ENCODE assay signal across 14 mouse cellular contexts in genomic region chr5:31110781-31111180, GRCm38 (mm10). TPM values are rescaled to one million over a fixed set of nuclear protein-coding genes. Genes with fewer than 3 reads are reported as not detected.
DNase-seq lines count a peak whose midpoint lies in the region; ATAC-seq and TF ChIP-seq lines count a peak whose summit lies in the region.
"Had no signal": no experiment of that assay in that cellular context is flagged by ENCODE, and none has a peak within 500 bp of the region (broad histone marks: within the 10 kb centered on the region; RNA-seq: fewer than 3 reads in every experiment).

No protein-coding gene starts in this region.

- H3K36me3 ChIP-seq in heart, postnatal 0 days (replicated peaks; ENCODE audit: control insufficient read depth, insufficient read depth, low read length) = no peaks in the 10 kb centered on the region

- TF ChIP-seq CTCF in heart, postnatal 0 days (IDR thresholded peaks at IDR 0.05; ENCODE audit: low read depth) = peak; percentile 55

- H3K4me1 ChIP-seq in heart, postnatal 0 days (ENCODE audit: control insufficient read depth, insufficient read depth) = no peaks in the 10 kb centered on the region

- intact Hi-C loops in heart, postnatal 25 days (cut with DNase I) = loop anchor here (2.0 kb wide), 1 partner anchor 56 kb away; the partner anchor contains the start of gene Cad

- no peak overlapping the region for H3K4me3 ChIP-seq in heart, postnatal 0 days (ENCODE audit: low read depth, low read length)

- no peak for DNase-seq in heart, postnatal 0 days (ENCODE audit: low spot score)
- no peak for DNase-seq in heart, postnatal 25 days (ENCODE audit: low spot score)
- DNase-seq in lung, postnatal 36 days = peak; percentile 26
- no peak for DNase-seq in lung, postnatal 14 days
- DNase-seq in R1 (ENCODE audit: low read depth, low spot score) = peak; percentile 59
- peak; percentile 31 for DNase-seq in retina, postnatal 1 day
- DNase-seq in urinary bladder, postnatal 4 days (ENCODE audit: low spot score in 2 of 2) = no peak
- DNase-seq in yolk sac, embryonic 10.5 days (ENCODE audit: low spot score) = no peak

- no peak overlapping the region for H3K27ac ChIP-seq in heart, postnatal 0 days (ENCODE audit: low read depth)

- H3K9ac ChIP-seq in heart, postnatal 0 days (replicated peaks; ENCODE audit: low read depth, low read length) = no peak overlapping the region

- no peak for ATAC-seq in heart, postnatal 0 days (ENCODE audit: insufficient read depth, low read depth)

- no peak overlapping the region for H3K4me2 ChIP-seq in heart, postnatal 0 days (ENCODE audit: low read depth, low read length)

- H3K9me3 ChIP-seq in heart, postnatal 0 days (replicated peaks; ENCODE audit: control insufficient read depth, low read length) = no peaks in the 10 kb centered on the region

- TF ChIP-seq EP300 in heart, postnatal 0 days (IDR thresholded peaks at IDR 0.05; ENCODE audit: low read depth) = no peak

- no peaks in the 10 kb centered on the region for H3K27me3 ChIP-seq in heart, postnatal 0 days (ENCODE audit: control insufficient read depth, insufficient read depth, low read length)

- WGBS in heart, postnatal 0 days = 18% methylated on average over 7 of the region's 7 CpGs

RNA-seq across cellular contexts. Expression of gene Slc30a3, which starts 2.7 kb away (rescaled TPM):
- total RNA-seq in heart, postnatal 0 days (2014; rRNA removed; ENCODE audit: low replicate concordance) = not detected in 2 replicates
- polyA plus RNA-seq in heart, postnatal 0 days (2015; fragmentation: Nextera tagmentation; extraction: Ambion mirVana) = 0.08 and 0.18 TPM in 2 replicates
- not detected for total RNA-seq in heart, postnatal 25 days (2021)

RNA-seq across cellular contexts. Expression of gene Dnajc5g, which starts 4.7 kb away (rescaled TPM):
- total RNA-seq in heart, postnatal 0 days (2014; rRNA removed; ENCODE audit: low replicate concordance) = not detected in 2 replicates
- polyA plus RNA-seq in heart, postnatal 0 days (2015; fragmentation: Nextera tagmentation; extraction: Ambion mirVana) = not detected in 2 replicates
- total RNA-seq in heart, postnatal 25 days (2021) = not detected
- total RNA-seq: left cerebral cortex, postnatal 14 days had no signal
- polyA plus RNA-seq: embryonic facial prominence, embryonic 14.5 days; heart, embryonic 14.5 days; intestine, embryonic 14.5 days; lung, embryonic 16.5 days; neural tube, embryonic 11.5 days had no signal

RNA-seq across cellular contexts. Expression of gene Trim54, which starts 5.7 kb away (rescaled TPM):
- 4.2 and 8.8 TPM in 2 replicates for total RNA-seq in heart, postnatal 0 days (2014; rRNA removed; ENCODE audit: low replicate concordance)
- polyA plus RNA-seq in heart, postnatal 0 days (2015; fragmentation: Nextera tagmentation; extraction: Ambion mirVana) = 16.4 and 16.5 TPM in 2 replicates
- 100 to 1,000 TPM; 183 to 212 TPM for total RNA-seq in heart, postnatal 25 days (2021)
- polyA plus RNA-seq: intestine, embryonic 14.5 days had no signal

RNA-seq across cellular contexts. Expression of gene Ucn, which starts 27.8 kb away (rescaled TPM):
- total RNA-seq in heart, postnatal 0 days (2014; rRNA removed; ENCODE audit: low replicate concordance) = not detected in 2 replicates
- not detected in 2 replicates for polyA plus RNA-seq in heart, postnatal 0 days (2015; fragmentation: Nextera tagmentation; extraction: Ambion mirVana)
- not detected for total RNA-seq in heart, postnatal 25 days (2021)
- polyA plus RNA-seq: heart, embryonic 14.5 days; intestine, embryonic 14.5 days; lung, embryonic 16.5 days; neural tube, embryonic 11.5 days had no signal

RNA-seq across cellular contexts. Expression of gene Mpv17, which starts 43.3 kb away (rescaled TPM):
- total RNA-seq in heart, postnatal 0 days (2014; rRNA removed; ENCODE audit: low replicate concordance) = 157 and 202 TPM in 2 replicates
- polyA plus RNA-seq in heart, postnatal 0 days (2015; fragmentation: Nextera tagmentation; extraction: Ambion mirVana) = 80.1 and 83.0 TPM in 2 replicates
- total RNA-seq in heart, postnatal 25 days (2021) = 10 to 100 TPM; 55.1 to 55.5 TPM

Comparison
In these comparisons a context has a peak if more than half of its experiments do, and no peak if none do; other contexts are left out.
1. DNase-seq: peak in lung, postnatal 36 days (single experiment), R1 (single experiment) and retina, postnatal 1 day (single experiment); none in heart, postnatal 0 days (single experiment), heart, postnatal 25 days (single experiment), lung, postnatal 14 days (single experiment), urinary bladder, postnatal 4 days (0 of 2) and yolk sac, embryonic 10.5 days (single experiment).
2. RNA of gene Trim54, which starts 5.7 kb away (total RNA-seq): 183 to 212 TPM in heart, postnatal 25 days; 4.2 to 8.8 TPM in heart, postnatal 0 days; every median in the first group is over 10 times any median in the second.